Mouse (Mus musculus) limb, embryonic 14.5 days (tissue): ENCODE measurements around the gene Lef1. TPM values are rescaled to one million over a fixed set of nuclear protein-coding genes. Genes with fewer than 3 reads are reported as not detected.
A peak's percentile ranks its signal among the peaks of the same experiment; 100 is the strongest.

Experiments used
- ATAC-seq: fragments of 200-750 bp; cut with Nextera tagmentation; 2 replicates; pipeline ENCODE4 v1.8.0; 2017; ENCODE audit warnings: low read depth, moderate number of reproducible peaks, moderate TSS enrichment; ENCODE audit not compliant: low FRiP score
- DNase-seq: peaks from one replicate; pipeline ENCODE4 v3.0.0-alpha.2; 2015; ENCODE audit warnings: low spot score
- H3K27ac ChIP-seq: fragments of 300-500 bp; sonication (generic); replicated peaks from 2 replicates; pipeline ENCODE4 v1.5.1; 2014; ENCODE audit warnings: low read depth, mild to moderate bottlenecking, low read length, moderate library complexity, mixed read lengths
- H3K27me3 ChIP-seq: fragments of 300-500 bp; sonication (generic); 2 replicates; pipeline ENCODE4 v1.6.1; 2014; ENCODE audit warnings: low read length, mixed read lengths; ENCODE audit not compliant: control insufficient read depth, insufficient read depth
- H3K36me3 ChIP-seq: fragments of 300-500 bp; sonication (generic); 2 replicates; pipeline ENCODE4 v1.6.1; 2014; ENCODE audit warnings: mild to moderate bottlenecking, low read length, moderate library complexity, mixed read lengths; ENCODE audit not compliant: control insufficient read depth, insufficient read depth
- H3K4me1 ChIP-seq: fragments of 300-500 bp; sonication (generic); 2 replicates; pipeline ENCODE4 v1.6.1; 2014; ENCODE audit warnings: antibody characterized with exemption, low read length, mixed read lengths; ENCODE audit not compliant: control insufficient read depth, insufficient read depth
- H3K4me2 ChIP-seq: fragments of 300-500 bp; sonication (generic); replicated peaks from 2 replicates; pipeline ENCODE4 v1.6.1; 2014; ENCODE audit warnings: low read depth, mild to moderate bottlenecking, low read length, moderate library complexity; ENCODE audit not compliant: severe bottlenecking
- H3K4me3 ChIP-seq: fragments of 300-500 bp; sonication (generic); replicated peaks from 2 replicates; pipeline ENCODE4 v1.5.1; 2014; ENCODE audit warnings: low read length
- H3K9ac ChIP-seq: fragments of 300-500 bp; sonication (generic); 2 replicates; pipeline ENCODE4 v1.6.1; 2014; ENCODE audit warnings: mild to moderate bottlenecking, low read depth, low read length, moderate library complexity; ENCODE audit not compliant: severe bottlenecking
- H3K9me3 ChIP-seq: fragments of 300-500 bp; sonication (generic); 2 replicates; pipeline ENCODE4 v1.6.1; 2016; ENCODE audit warnings: low read length; ENCODE audit not compliant: control insufficient read depth
- POLR2A ChIP-seq: fragments of 200-500 bp; IDR thresholded peaks from 2 replicates; pipeline ENCODE4 v1.8.0; 2012; ENCODE audit warnings: inconsistent platforms, mild to moderate bottlenecking, moderate library complexity, borderline replicate concordance; ENCODE audit not compliant: insufficient read depth, insufficient read length; ENCODE audit errors: extremely low read depth
- WGBS: fragments of 180-500 bp; shearing (Covaris S2); extraction: QIAGEN DNeasy Blood & Tissue Kit; methylation state at CpG from one replicate; pipeline ENCODE4 v1.1.7; 2014; 5-methylcytosine and 5-hydroxymethylcytosine counted together
- polyA plus RNA-seq, 2 experiments: library from polyadenylated mRNA; depleted of rRNA in 1 of 2; stranded (reverse) in 1 of 2; unstranded in 1 of 2; fragments of >200 nt; fragmentation: Nextera tagmentation in 1 of 2; extraction: Ambion mirVana in 1 of 2; gene quantifications; 2 replicates each; pipeline versions ENCODE4 v1.2.1 to v1.2.3; 2012 to 2014

Gene Lef1
- polyA plus RNA-seq, 2 experiments = 30.8 to 39.9 TPM

DNA sequence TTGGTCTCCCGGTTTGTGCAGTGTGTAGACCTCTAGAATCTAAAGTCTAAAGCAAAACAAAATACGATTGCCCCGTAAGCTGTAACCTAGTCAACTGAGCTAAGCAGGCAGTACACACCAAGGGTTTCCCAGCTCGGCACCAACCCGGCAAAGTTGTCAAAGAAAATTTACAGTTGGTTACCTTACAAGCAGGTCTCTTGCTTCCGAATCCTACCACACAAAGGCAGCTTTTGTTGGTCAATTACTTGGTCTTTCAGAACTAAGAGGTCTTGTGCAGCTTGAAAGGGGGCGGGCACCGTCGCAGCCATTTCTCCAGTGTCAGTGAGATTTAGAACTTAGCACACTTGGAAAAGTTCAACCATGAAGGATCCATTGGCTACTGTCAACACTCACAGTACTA, 25.2 kb downstream of the Lef1 start:
- Histone ChIP-seq H3K4me2 (no peak overlapping the region), H3K9ac (no peak overlapping the region), H3K4me1 (peaks cover 38% of the 10 kb centered on the region), H3K27me3 (no peaks in the 10 kb centered on the region), H3K4me3 (no peak overlapping the region), H3K9me3 (no peaks in the 10 kb centered on the region), H3K27ac (no peak overlapping the region), H3K36me3 (no peaks in the 10 kb centered on the region)
- 46% methylated on average over 9 of the region's 9 CpGs for WGBS
- ATAC-seq = no peak
- DNase-seq = no peak
- no peak for TF ChIP-seq POLR2A

DNA sequence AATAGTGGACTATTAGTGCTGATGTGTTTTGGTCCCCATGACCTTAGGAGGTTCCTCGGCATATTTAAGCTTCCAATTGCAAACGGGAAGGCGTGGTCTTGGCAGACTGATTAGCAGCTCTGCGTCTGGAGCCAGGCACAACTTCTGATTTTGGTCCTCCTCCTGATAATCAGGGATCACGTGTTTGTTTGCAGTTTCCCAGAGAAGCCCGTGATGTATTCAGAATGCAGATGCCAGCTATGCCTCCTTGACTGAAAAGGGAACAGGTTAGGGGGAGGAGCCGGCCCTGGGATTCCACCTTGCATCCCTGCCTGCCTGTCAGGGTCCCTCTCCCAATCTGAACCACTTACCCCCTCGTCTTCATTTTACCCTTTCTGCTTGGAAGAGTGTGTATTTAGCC, 26.2 kb downstream of the Lef1 start:
- DNase-seq (no peak), ATAC-seq (no peak)
- no peaks in the 10 kb centered on the region for H3K9me3 ChIP-seq
- H3K27me3 ChIP-seq = no peaks in the 10 kb centered on the region
- no peak overlapping the region for H3K9ac ChIP-seq
- H3K4me2 ChIP-seq = peak overlapping the region; percentile 28
- H3K36me3 ChIP-seq = no peaks in the 10 kb centered on the region
- H3K4me3 ChIP-seq = no peak overlapping the region
- WGBS = 7% methylated on average over 8 of the region's 8 CpGs
- H3K27ac ChIP-seq = 0 out of 2 replicates have a peak overlapping the region, but pooled peaks have one; percentile 11
- peaks cover 38% of the 10 kb centered on the region for H3K4me1 ChIP-seq
- TF ChIP-seq POLR2A = no peak

DNA sequence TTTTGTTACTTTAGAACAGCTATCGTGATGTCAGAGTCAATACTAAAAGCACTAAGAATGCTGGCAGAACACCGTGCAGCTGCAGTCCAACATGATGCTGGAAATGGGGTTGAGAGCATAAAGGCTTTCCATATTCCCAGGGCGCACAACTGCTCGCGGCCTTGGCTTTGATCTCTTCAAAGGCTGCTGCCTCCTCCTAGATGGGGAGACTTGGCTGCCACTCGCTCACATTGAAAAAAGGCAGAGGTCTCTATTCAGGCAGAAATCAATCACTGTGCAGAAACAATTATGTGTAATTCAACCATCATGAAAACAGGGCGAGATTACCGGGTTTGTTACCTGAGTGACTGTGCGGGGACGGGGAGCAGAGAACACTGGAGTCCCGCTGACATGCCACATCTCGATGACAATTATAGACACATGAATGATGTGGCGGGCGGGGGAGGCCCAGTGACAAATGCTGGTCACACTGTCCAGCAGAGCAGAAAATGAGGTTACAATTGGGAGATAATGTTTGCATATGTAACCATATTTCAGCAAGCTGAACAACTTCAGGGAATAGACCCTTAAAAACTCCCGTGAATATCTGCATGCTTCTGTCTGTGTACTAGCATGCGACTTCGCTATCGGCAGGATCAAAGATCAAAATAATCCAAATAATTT, 27.0 kb downstream of the Lef1 start:
- H3K9me3 ChIP-seq = no peaks in the 10 kb centered on the region
- TF ChIP-seq POLR2A = no peak
- peak overlapping the region; percentile 28 for H3K4me2 ChIP-seq
- WGBS = 27% methylated on average over 18 of the region's 18 CpGs
- no peak overlapping the region for H3K27ac ChIP-seq
- no peak overlapping the region for H3K9ac ChIP-seq
- peak; percentile 71 for ATAC-seq
- peak; percentile 86 for DNase-seq
- H3K4me1 ChIP-seq = peaks cover 38% of the 10 kb centered on the region
- no peak overlapping the region for H3K4me3 ChIP-seq
- H3K36me3 ChIP-seq = no peaks in the 10 kb centered on the region
- no peaks in the 10 kb centered on the region for H3K27me3 ChIP-seq

DNA sequence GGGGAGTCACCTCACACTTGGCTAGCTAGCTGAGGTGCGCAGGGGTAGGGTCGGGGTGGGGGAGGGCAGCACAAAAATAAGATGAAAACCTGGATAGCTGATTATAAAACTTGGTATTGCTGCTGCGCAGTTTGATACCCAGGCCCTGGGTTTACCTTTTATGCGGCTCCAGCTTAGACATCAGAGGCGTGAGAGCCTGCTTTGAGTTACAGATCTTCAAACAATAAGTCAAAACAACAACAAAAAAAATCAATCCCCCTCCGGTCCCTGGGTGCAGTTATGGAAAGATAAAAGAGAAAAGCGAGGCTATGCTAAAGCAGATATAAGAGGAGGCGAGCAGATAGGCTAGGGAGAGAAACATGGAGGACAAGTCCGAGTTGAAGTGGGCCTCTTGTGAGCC, 28.0 kb downstream of the Lef1 start:
- Histone ChIP-seq H3K9ac (no peak overlapping the region), H3K36me3 (no peaks in the 10 kb centered on the region), H3K4me2 (no peak overlapping the region), H3K9me3 (no peaks in the 10 kb centered on the region), H3K27me3 (no peaks in the 10 kb centered on the region), H3K4me1 (peaks cover 39% of the 10 kb centered on the region), H3K4me3 (no peak overlapping the region), H3K27ac (no peak overlapping the region)
- DNase-seq (no peak), ATAC-seq (no peak)
- WGBS = 66% methylated on average over 9 of the region's 9 CpGs
- TF ChIP-seq POLR2A = no peak

GRCm38 (mm10) chr3:131138797-131139196, 28.5 kb downstream of the Lef1 start:
- no peak overlapping the region for H3K27ac ChIP-seq
- no peak for ATAC-seq
- TF ChIP-seq POLR2A = no peak

More at GRCm38 (mm10) chr3:131138797-131139196, 28.5 kb downstream of the Lef1 start:
- no peak overlapping the region for H3K4me3 ChIP-seq
- peaks cover 41% of the 10 kb centered on the region for H3K4me1 ChIP-seq
- H3K9ac ChIP-seq = no peak overlapping the region
- H3K36me3 ChIP-seq = no peaks in the 10 kb centered on the region
- WGBS = 46% methylated on average over 8 of the region's 8 CpGs
- no peaks in the 10 kb centered on the region for H3K9me3 ChIP-seq
- peak overlapping the region; percentile 22 for H3K4me2 ChIP-seq
- H3K27me3 ChIP-seq = no peaks in the 10 kb centered on the region
- no peak for DNase-seq
